Mouse (Mus musculus): Measurements from ENCODE around the gene 3110009E18Rik. TPM values are rescaled to one million over a fixed set of nuclear protein-coding genes. Genes with fewer than 3 reads are reported as not detected.

3110009E18Rik gene
- total RNA-seq, 2 experiments from 2014 or later: 12.5 to 14.2 TPM

- DNase-seq (ENCODE audit: low spot score in 2 of 2): no peak
These were observed 20.3 kb upstream of the 3110009E18Rik start for GRCm38 (mm10) chr1:120100456-120101226.

- no peak for DNase-seq (ENCODE audit: low spot score in 2 of 2)
These were observed 19.8 kb upstream of the 3110009E18Rik start for GRCm38 (mm10) chr1:120101227-120101609.

- no peak for DNase-seq (ENCODE audit: low spot score in 2 of 2)
These were observed 15.4 kb upstream of the 3110009E18Rik start for GRCm38 (mm10) chr1:120105556-120105959.

- DNase-seq (ENCODE audit: low spot score in 2 of 2): no peak
These were observed 11.1 kb upstream of the 3110009E18Rik start for GRCm38 (mm10) chr1:120109741-120110432.

- DNase-seq (ENCODE audit: low spot score in 2 of 2): no peak
These were observed 9.2 kb upstream of the 3110009E18Rik start for GRCm38 (mm10) chr1:120111766-120112165.

GRCm38 (mm10) chr1:120112251-120113187 lies 8.5 kb upstream of the 3110009E18Rik start:
- no peak for DNase-seq (ENCODE audit: low spot score in 2 of 2)

- no peak for DNase-seq (ENCODE audit: low spot score in 2 of 2)
These were observed 5.3 kb upstream of the 3110009E18Rik start for GRCm38 (mm10) chr1:120115671-120116081.

- DNase-seq (ENCODE audit: low spot score in 2 of 2): peak in 1 of 2 experiments; percentile 17
These were observed 4.9 kb upstream of the 3110009E18Rik start for GRCm38 (mm10) chr1:120116106-120116505.

GRCm38 (mm10) chr1:120118854-120119253 lies 2.1 kb upstream of the 3110009E18Rik start:
- DNase-seq (ENCODE audit: low spot score in 2 of 2): no peak

GRCm38 (mm10) chr1:120119389-120119788 lies 1.6 kb upstream of the 3110009E18Rik start:
- DNase-seq (ENCODE audit: low spot score in 2 of 2): no peak

- peak; percentile 16 to 34 for DNase-seq (ENCODE audit: low spot score in 2 of 2)
These were observed 632 bp upstream of the 3110009E18Rik start for GRCm38 (mm10) chr1:120120141-120120968.

GRCm38 (mm10) chr1:120121930-120122530 lies 1.0 kb downstream of the 3110009E18Rik start:
- no peak for DNase-seq (ENCODE audit: low spot score in 2 of 2)

- DNase-seq (ENCODE audit: low spot score in 2 of 2): no peak
These were observed 1.8 kb downstream of the 3110009E18Rik start for GRCm38 (mm10) chr1:120122634-120123383.

GRCm38 (mm10) chr1:120124839-120125238 lies 3.9 kb downstream of the 3110009E18Rik start:
- no peak for DNase-seq (ENCODE audit: low spot score in 2 of 2)

- DNase-seq (ENCODE audit: low spot score in 2 of 2): no peak
These were observed 4.5 kb downstream of the 3110009E18Rik start for GRCm38 (mm10) chr1:120125471-120125870.

- DNase-seq (ENCODE audit: low spot score in 2 of 2): no peak
These were observed 5.3 kb downstream of the 3110009E18Rik start for GRCm38 (mm10) chr1:120126318-120126717.

- no peak for DNase-seq (ENCODE audit: low spot score in 2 of 2)
These were observed 11.4 kb downstream of the 3110009E18Rik start for GRCm38 (mm10) chr1:120132376-120132775.

- no peak for DNase-seq (ENCODE audit: low spot score in 2 of 2)
These were observed 15.2 kb downstream of the 3110009E18Rik start for GRCm38 (mm10) chr1:120135934-120136786.
